Mouse (Mus musculus): ENCODE data around the gene Rnf25. TPM values are rescaled to one million over a fixed set of nuclear protein-coding genes. Genes with fewer than 3 reads are reported as not detected.

Rnf25 gene
- polyA plus RNA-seq, 1 experiment from 2014 or later: 32.4 TPM

DNA sequence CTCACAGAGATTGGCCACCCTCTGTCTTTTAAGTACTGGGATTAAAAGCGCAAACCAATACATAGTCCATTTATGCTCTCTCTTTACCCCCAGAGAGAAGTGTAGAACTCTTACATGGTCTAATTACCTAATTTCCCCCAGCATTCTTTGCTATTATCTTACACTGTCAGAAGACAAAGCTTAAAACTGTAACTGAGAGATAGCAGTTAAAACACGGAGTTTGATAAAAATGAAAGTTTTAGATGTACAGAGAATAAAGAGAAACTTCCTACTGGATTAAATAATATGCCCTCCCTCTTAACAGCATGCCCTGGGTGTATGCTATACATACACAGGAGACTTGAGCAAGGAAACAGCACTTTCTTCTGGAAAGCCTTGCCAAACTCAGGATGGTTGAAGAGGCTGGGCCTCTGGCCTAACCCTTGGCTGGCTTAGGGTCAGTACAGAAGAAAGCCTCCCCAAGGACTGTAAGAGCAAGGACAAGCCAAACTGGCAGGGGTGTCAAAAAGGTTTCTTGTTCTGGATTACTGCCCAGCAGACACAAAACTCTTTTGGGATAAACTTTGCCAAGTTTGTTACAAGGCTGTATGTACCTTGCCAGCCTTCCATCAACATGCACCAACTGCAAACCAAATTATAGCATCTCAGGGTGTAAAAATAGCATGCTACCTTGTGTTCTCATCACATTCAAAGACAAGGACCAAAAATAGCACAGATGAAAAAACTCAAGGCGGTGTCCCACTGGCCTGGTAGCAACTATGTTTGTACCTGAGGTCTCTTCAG, 16.4 kb downstream of the Rnf25 start:
- H3K27me3 ChIP-seq: no peaks in the 10 kb centered on the region
- no peak overlapping the region for H3K4me3 ChIP-seq
- H3K4me1 ChIP-seq: peaks cover 21% of the 10 kb centered on the region
- peaks cover 22% of the 10 kb centered on the region for H3K36me3 ChIP-seq
- H3K9ac ChIP-seq: no peak overlapping the region
- H3K4me2 ChIP-seq: no peak overlapping the region
- H3K27ac ChIP-seq: no peak overlapping the region
- WGBS: 90% methylated on average over 3 of the region's 3 CpGs
- no peaks in the 10 kb centered on the region for H3K9me3 ChIP-seq
- ATAC-seq (ENCODE audit: borderline replicate concordance, extremely low read depth, low FRiP score, low TSS enrichment): no peak

DNA sequence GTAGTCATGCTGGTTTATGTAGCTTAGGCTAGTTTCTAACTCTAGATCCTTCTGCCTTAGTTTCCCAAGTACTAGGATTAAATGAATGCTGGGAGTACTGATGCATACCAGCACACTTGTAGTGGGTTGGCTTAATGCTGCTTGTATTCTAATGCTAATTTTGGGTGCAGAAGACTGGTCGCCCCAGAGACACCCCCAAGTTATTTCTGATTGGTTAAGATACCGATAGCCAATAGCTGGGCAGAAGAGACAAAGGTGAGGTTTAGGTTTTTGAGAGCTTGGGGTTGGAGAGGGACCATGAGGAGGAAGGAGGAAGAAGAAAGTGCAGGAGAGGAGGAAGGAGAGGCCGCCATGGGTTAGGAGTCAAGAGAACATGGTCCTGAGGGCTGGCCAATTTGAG, 18.6 kb downstream of the Rnf25 start:
- H3K9me3 ChIP-seq: no peaks in the 10 kb centered on the region
- no peak overlapping the region for H3K9ac ChIP-seq
- H3K4me1 ChIP-seq: peaks cover 15% of the 10 kb centered on the region
- WGBS: 86% methylated on average over 3 of the region's 3 CpGs
- H3K36me3 ChIP-seq: peaks cover 34% of the 10 kb centered on the region
- H3K27me3 ChIP-seq: no peaks in the 10 kb centered on the region
- H3K4me3 ChIP-seq: no peak overlapping the region
- no peak for ATAC-seq (ENCODE audit: borderline replicate concordance, extremely low read depth, low FRiP score, low TSS enrichment)
- H3K27ac ChIP-seq: no peak overlapping the region
- H3K4me2 ChIP-seq: no peak overlapping the region

DNA sequence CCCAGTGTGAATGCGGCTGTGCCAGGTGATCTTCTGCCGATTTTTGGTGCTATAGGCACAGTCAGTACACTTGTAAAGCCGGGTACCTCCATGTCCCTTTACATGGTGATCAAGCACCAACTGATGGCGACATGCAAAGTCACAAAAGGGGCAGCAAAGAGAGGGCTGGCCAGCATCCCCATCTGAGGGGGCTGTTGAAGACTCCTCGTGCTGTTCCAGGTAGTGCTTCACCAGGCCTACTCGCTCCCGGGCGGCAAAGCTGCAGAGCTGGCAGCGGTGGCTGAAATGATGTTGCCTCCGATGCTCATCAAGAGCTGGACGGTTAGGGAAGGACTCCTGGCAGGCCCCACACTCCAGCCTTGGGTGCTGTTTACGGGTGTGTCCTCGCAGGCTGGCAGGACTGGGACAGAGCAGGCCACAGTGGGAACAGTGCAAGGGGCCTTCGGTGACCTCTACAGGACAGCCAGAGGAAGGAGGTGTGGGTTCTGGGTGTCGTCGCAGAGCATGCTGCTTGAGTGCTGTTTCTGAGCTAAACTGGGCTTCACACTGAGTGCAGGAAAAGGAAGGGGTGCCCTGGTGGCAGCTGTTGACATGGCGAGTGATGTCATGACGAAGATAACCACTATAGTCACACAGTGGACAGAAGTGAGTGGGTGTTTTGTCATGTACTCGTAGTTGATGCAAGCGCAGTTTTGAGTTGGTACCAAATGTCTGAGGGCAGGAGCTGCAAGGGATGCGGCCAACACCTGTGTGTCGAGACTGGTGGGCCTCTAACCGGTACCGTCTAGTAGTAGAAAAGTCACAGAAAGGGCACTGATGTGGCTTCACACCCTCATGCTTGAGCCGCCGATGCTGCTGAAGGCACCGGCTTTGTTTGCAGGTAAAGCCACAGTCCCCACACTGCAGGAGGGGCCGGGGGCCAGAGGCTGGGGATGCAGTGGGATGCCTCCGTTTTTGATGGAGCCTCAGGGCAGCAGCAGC, 31.2 kb downstream of the Rnf25 start:
- H3K27me3 ChIP-seq: no peaks in the 10 kb centered on the region
- WGBS: 92% methylated on average over 29 of the region's 29 CpGs
- no peaks in the 10 kb centered on the region for H3K9me3 ChIP-seq
- peaks cover 86% of the 10 kb centered on the region for H3K36me3 ChIP-seq
- no peak overlapping the region for H3K4me3 ChIP-seq
- no peak overlapping the region for H3K4me2 ChIP-seq
- H3K4me1 ChIP-seq: no peaks in the 10 kb centered on the region
- H3K27ac ChIP-seq: no peak overlapping the region
- ATAC-seq (ENCODE audit: borderline replicate concordance, extremely low read depth, low FRiP score, low TSS enrichment): no peak
- no peak overlapping the region for H3K9ac ChIP-seq

DNA sequence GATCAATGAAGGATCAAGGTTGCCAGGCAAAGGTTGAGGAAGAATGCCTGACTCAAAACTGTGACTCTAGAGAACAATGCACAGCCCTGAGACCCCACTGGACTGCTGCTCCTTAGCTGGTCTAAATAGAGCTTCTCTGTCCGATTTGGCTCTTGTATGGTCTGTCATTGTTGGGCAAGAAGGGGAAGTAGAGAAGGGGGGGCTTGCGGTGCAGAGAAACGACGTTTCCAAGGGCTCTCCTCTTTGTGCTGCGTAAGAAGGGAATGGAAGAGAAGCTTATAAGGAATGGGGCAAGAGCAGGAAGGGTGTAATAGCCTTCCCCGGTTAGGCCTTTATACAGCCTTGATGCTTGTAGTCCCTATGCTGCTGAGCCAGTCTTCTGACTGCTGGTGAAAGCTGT, 35.4 kb downstream of the Rnf25 start:
- H3K4me2 ChIP-seq: no peak overlapping the region
- peaks cover 61% of the 10 kb centered on the region for H3K36me3 ChIP-seq
- 90% methylated on average over 6 of the region's 6 CpGs for WGBS
- no peak overlapping the region for H3K27ac ChIP-seq
- no peak for ATAC-seq (ENCODE audit: borderline replicate concordance, extremely low read depth, low FRiP score, low TSS enrichment)
- H3K9ac ChIP-seq: no peak overlapping the region
- no peak overlapping the region for H3K4me3 ChIP-seq
- H3K4me1 ChIP-seq: no peaks in the 10 kb centered on the region
- no peaks in the 10 kb centered on the region for H3K27me3 ChIP-seq
- no peaks in the 10 kb centered on the region for H3K9me3 ChIP-seq

DNA sequence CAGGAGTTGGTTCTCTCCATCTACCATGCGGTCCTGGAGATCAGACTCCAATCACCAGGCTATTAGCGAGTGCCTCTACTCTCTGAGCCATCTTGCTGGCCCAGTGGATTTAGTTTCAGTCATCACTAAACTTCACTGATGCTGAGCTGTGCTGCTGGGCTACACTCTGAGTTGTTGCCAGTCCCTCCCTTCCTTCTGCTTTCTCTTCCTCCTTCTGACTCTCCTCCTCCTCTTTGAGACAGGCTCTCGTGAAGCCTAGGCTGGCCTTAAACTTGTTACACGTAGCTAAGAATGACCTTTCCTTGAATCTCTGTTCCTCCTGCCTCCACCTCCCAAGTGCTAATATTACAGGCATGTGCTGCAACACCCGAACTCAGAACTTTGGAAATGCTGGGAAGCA, 42.1 kb downstream of the Rnf25 start:
- Histone ChIP-seq H3K4me1 (no peaks in the 10 kb centered on the region), H3K9me3 (no peaks in the 10 kb centered on the region), H3K9ac (no peak overlapping the region), H3K27me3 (no peaks in the 10 kb centered on the region), H3K27ac (no peak overlapping the region), H3K4me3 (no peak overlapping the region), H3K4me2 (no peak overlapping the region), H3K36me3 (peaks cover 7% of the 10 kb centered on the region; the same call in 1 of the 2 replicates)
- WGBS: 75% methylated on average over 5 of the region's 5 CpGs
- ATAC-seq (ENCODE audit: borderline replicate concordance, extremely low read depth, low FRiP score, low TSS enrichment): no peak

DNA sequence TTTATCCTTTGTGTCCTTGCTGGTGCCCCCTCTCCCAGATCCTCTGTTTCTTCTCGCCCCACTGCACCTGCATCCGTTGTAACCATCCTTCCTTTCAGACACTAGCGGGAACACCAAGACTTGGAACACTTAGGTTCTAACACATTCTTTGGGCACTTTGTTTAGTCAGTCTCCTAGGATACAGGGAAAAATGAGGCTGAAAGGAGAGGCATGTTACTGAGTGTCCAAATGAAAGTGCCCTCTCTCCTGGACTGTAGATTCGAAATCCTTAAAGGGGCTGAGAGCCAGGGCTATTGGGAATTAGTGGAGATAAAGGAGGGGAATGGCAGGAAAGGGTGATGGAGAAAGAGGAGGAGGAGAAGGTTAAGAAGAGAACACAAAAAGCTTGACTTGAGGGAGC, 57.0 kb downstream of the Rnf25 start, which contains the start of gene Usp37:
Gene Usp37 (minus strand): TSS at position 101 of the 400 bp plus-strand sequence.
- Histone ChIP-seq H3K4me2 (no peak within 1 kb of the TSS), H3K36me3 (no peaks in the 10 kb centered on the region), H3K4me3 (no peak within 1 kb of the TSS), H3K9me3 (no peaks in the 10 kb centered on the region), H3K27ac (no peak within 1 kb of the TSS), H3K27me3 (no peaks in the 10 kb centered on the region), H3K4me1 (peaks cover 3% of the 10 kb centered on the region; the same call in 1 of the 2 replicates), H3K9ac (no peak within 1 kb of the TSS)
- ATAC-seq (ENCODE audit: borderline replicate concordance, extremely low read depth, low FRiP score, low TSS enrichment): no peak
- 69% methylated on average over 4 of the region's 4 CpGs for WGBS

Small RNA genes within 50 kb of the gene (microRNA-seq; reads per million reads assigned to microRNA genes)
- gene Gm25035: not detected

Other genes with a start within 250 kb of the Rnf25 start
- gene Catip, start 239.3 kb downstream of the Rnf25 start, polyA plus RNA-seq (2015; fragmentation: Nextera tagmentation; extraction: Ambion mirVana): 1.1 TPM in 2 replicates
- gene Slc11a1, start 226.2 kb downstream of the Rnf25 start, polyA plus RNA-seq (2015; fragmentation: Nextera tagmentation; extraction: Ambion mirVana): 4.5 and 4.6 TPM in 2 replicates
- gene Ctdsp1, start 209.9 kb downstream of the Rnf25 start, polyA plus RNA-seq (2015; fragmentation: Nextera tagmentation; extraction: Ambion mirVana): 93.0 and 96.0 TPM in 2 replicates
- gene Vil1, start 192.0 kb downstream of the Rnf25 start, polyA plus RNA-seq (2015; fragmentation: Nextera tagmentation; extraction: Ambion mirVana): 0.34 and 0.40 TPM in 2 replicates
- 66.9 and 69.5 TPM in 2 replicates for gene Cnot9, start 95.3 kb downstream of the Rnf25 start, polyA plus RNA-seq (2015; fragmentation: Nextera tagmentation; extraction: Ambion mirVana)
- 0.68 and 0.80 TPM in 2 replicates for gene Plcd4, start 58.5 kb downstream of the Rnf25 start, polyA plus RNA-seq (2015; fragmentation: Nextera tagmentation; extraction: Ambion mirVana)
- gene Usp37, start 57.1 kb downstream of the Rnf25 start, polyA plus RNA-seq (2015; fragmentation: Nextera tagmentation; extraction: Ambion mirVana): 30.9 and 31.0 TPM in 2 replicates
- 6.5 and 6.9 TPM in 2 replicates for gene Zfp142, start 13.2 kb downstream of the Rnf25 start, polyA plus RNA-seq (2015; fragmentation: Nextera tagmentation; extraction: Ambion mirVana)
- 18.4 and 20.0 TPM in 2 replicates for gene Bcs1l, start 13.1 kb downstream of the Rnf25 start, polyA plus RNA-seq (2015; fragmentation: Nextera tagmentation; extraction: Ambion mirVana)
- 7.8 and 8.9 TPM in 2 replicates for gene Stk36, start within 50 bp of the Rnf25 start, polyA plus RNA-seq (2015; fragmentation: Nextera tagmentation; extraction: Ambion mirVana)
- gene Ttll4, start 60.3 kb upstream of the Rnf25 start, polyA plus RNA-seq (2015; fragmentation: Nextera tagmentation; extraction: Ambion mirVana): 15.9 and 16.5 TPM in 2 replicates
- 3.0 TPM in 2 replicates for gene Cyp27a1, start 112.2 kb upstream of the Rnf25 start, polyA plus RNA-seq (2015; fragmentation: Nextera tagmentation; extraction: Ambion mirVana)
- gene Prkag3, start 147.8 kb upstream of the Rnf25 start, polyA plus RNA-seq (2015; fragmentation: Nextera tagmentation; extraction: Ambion mirVana): 0.34 and 0.57 TPM in 2 replicates
- 1.2 TPM in 2 replicates for gene Wnt6, start 170.5 kb upstream of the Rnf25 start, polyA plus RNA-seq (2015; fragmentation: Nextera tagmentation; extraction: Ambion mirVana)
- gene Wnt10a, start 190.1 kb upstream of the Rnf25 start, polyA plus RNA-seq (2015; fragmentation: Nextera tagmentation; extraction: Ambion mirVana): 0.20 and 0.25 TPM in 2 replicates

Measured in lung, embryonic 15.5 days (tissue).